Comparison of ENCODE assay signal across 12 mouse cellular contexts in genomic region chr10:45471321-45471720, GRCm38 (mm10). TPM values are rescaled to one million over a fixed set of nuclear protein-coding genes. Genes with fewer than 3 reads are reported as not detected.
DNase-seq lines count a peak whose midpoint lies in the region; ATAC-seq lines count a peak whose summit lies in the region.
"Had no signal": no experiment of that assay in that cellular context is flagged by ENCODE, and none has a peak within 500 bp of the region (broad histone marks: within the 10 kb centered on the region; RNA-seq: fewer than 3 reads in every experiment).

No protein-coding gene starts in this region.

- H3K4me1 ChIP-seq in kidney, embryonic 15.5 days, result peaks cover 18% of the 10 kb centered on the region
- peaks cover 5% of the 10 kb centered on the region; the same call in 1 of the 2 replicates for H3K4me1 ChIP-seq in kidney, embryonic 14.5 days (ENCODE audit: control insufficient read depth, insufficient read depth, low read length)
- peaks cover 57% of the 10 kb centered on the region for H3K4me1 ChIP-seq in embryonic facial prominence, embryonic 10.5 days
- peaks cover 6% of the 10 kb centered on the region for H3K4me1 ChIP-seq in forebrain, embryonic 14.5 days (ENCODE audit: control insufficient read depth, insufficient read depth, low read length)
- peaks cover 35% of the 10 kb centered on the region for H3K4me1 ChIP-seq in liver, embryonic 15.5 days (replicated peaks)

- DNase-seq in embryonic facial prominence, embryonic 10.5 days (ENCODE audit: low spot score), result peak; percentile 41
- DNase-seq in forebrain, embryonic 14.5 days (ENCODE audit: low spot score), result no peak
- DNase-seq in ovary, postnatal 36 days (ENCODE audit: low spot score), result no peak
- DNase-seq: cerebellum, postnatal 14 days; gastrocnemius, postnatal 36 days; left cerebral cortex, postnatal 4 days had no signal

- no peak overlapping the region for H3K4me3 ChIP-seq in kidney, embryonic 15.5 days (replicated peaks)
- no peak overlapping the region for H3K4me3 ChIP-seq in kidney, embryonic 14.5 days (ENCODE audit: low read length)
- H3K4me3 ChIP-seq in embryonic facial prominence, embryonic 10.5 days, result peak overlapping the region; percentile 71
- no peak overlapping the region for H3K4me3 ChIP-seq in forebrain, embryonic 14.5 days (ENCODE audit: low read depth, low read length)
- peak overlapping the region; percentile 38; the same call in 1 of the 2 replicates for H3K4me3 ChIP-seq in liver, embryonic 15.5 days (replicated peaks)

- no peaks in the 10 kb centered on the region for H3K9me3 ChIP-seq in kidney, embryonic 15.5 days (replicated peaks)
- no peaks in the 10 kb centered on the region for H3K9me3 ChIP-seq in kidney, embryonic 14.5 days (ENCODE audit: control insufficient read depth, low read length)
- H3K9me3 ChIP-seq in embryonic facial prominence, embryonic 10.5 days, result no peaks in the 10 kb centered on the region
- H3K9me3 ChIP-seq in forebrain, embryonic 14.5 days (replicated peaks; ENCODE audit: control insufficient read depth, low read length), result no peaks in the 10 kb centered on the region
- H3K9me3 ChIP-seq in liver, embryonic 15.5 days (replicated peaks), result no peaks in the 10 kb centered on the region

- no peak for ATAC-seq in kidney, embryonic 15.5 days (replicated peaks; ENCODE audit: low FRiP score)
- ATAC-seq in kidney, embryonic 14.5 days (ENCODE audit: low FRiP score, low TSS enrichment), result no peak
- ATAC-seq in forebrain, embryonic 14.5 days, result no peak
- no peak for ATAC-seq in liver, embryonic 15.5 days (ENCODE audit: insufficient read depth)
- no peak for ATAC-seq in activated CD4-positive, CD25-positive, alpha-beta regulatory T cell, adult 4 months
- ATAC-seq: intestine, embryonic 16.5 days had no signal

- H3K4me2 ChIP-seq in kidney, embryonic 15.5 days, result 0 out of 2 replicates have a peak overlapping the region, but pooled peaks have one; percentile 17
- no peak overlapping the region for H3K4me2 ChIP-seq in kidney, embryonic 14.5 days (replicated peaks; ENCODE audit: low read depth, low read length)
- H3K4me2 ChIP-seq in forebrain, embryonic 14.5 days (ENCODE audit: low read length), result peak overlapping the region; percentile 30; the same call in 1 of the 2 replicates
- H3K4me2 ChIP-seq in liver, embryonic 15.5 days, result peak overlapping the region; percentile 59

- peaks cover 40% of the 10 kb centered on the region for H3K27me3 ChIP-seq in kidney, embryonic 15.5 days
- peaks cover 30% of the 10 kb centered on the region for H3K27me3 ChIP-seq in kidney, embryonic 14.5 days (ENCODE audit: control insufficient read depth, insufficient read depth, low read length)
- H3K27me3 ChIP-seq in embryonic facial prominence, embryonic 10.5 days (replicated peaks; ENCODE audit: low read depth, poor library complexity, severe bottlenecking), result no peaks in the 10 kb centered on the region
- H3K27me3 ChIP-seq in forebrain, embryonic 14.5 days (replicated peaks; ENCODE audit: control insufficient read depth, insufficient read depth, low read length), result peaks cover 19% of the 10 kb centered on the region
- no peaks in the 10 kb centered on the region; the same call in 1 of the 2 replicates for H3K27me3 ChIP-seq in liver, embryonic 15.5 days

- H3K36me3 ChIP-seq in kidney, embryonic 15.5 days, result no peaks in the 10 kb centered on the region
- no peaks in the 10 kb centered on the region for H3K36me3 ChIP-seq in kidney, embryonic 14.5 days (ENCODE audit: control insufficient read depth, insufficient read depth, low read length)
- H3K36me3 ChIP-seq in embryonic facial prominence, embryonic 10.5 days (replicated peaks), result no peaks in the 10 kb centered on the region; the same call in 1 of the 2 replicates
- no peaks in the 10 kb centered on the region for H3K36me3 ChIP-seq in forebrain, embryonic 14.5 days (ENCODE audit: control insufficient read depth, insufficient read depth, low read length)
- H3K36me3 ChIP-seq in liver, embryonic 15.5 days (replicated peaks), result no peaks in the 10 kb centered on the region

- H3K9ac ChIP-seq in kidney, embryonic 15.5 days, result no peak overlapping the region
- no peak overlapping the region for H3K9ac ChIP-seq in kidney, embryonic 14.5 days (ENCODE audit: low read depth, low read length)
- H3K9ac ChIP-seq in forebrain, embryonic 14.5 days (ENCODE audit: low read length), result no peak overlapping the region
- H3K9ac ChIP-seq in liver, embryonic 15.5 days, result no peak overlapping the region

- no peak overlapping the region for H3K27ac ChIP-seq in kidney, embryonic 15.5 days
- no peak overlapping the region for H3K27ac ChIP-seq in kidney, embryonic 14.5 days (ENCODE audit: low read depth, low read length)
- H3K27ac ChIP-seq in embryonic facial prominence, embryonic 10.5 days (replicated peaks), result peak overlapping the region; percentile 97
- H3K27ac ChIP-seq in forebrain, embryonic 14.5 days (ENCODE audit: low read depth, low read length), result no peak overlapping the region
- no peak overlapping the region for H3K27ac ChIP-seq in liver, embryonic 15.5 days (replicated peaks)

- 26% methylated on average over 3 of the region's 3 CpGs for WGBS in kidney, embryonic 15.5 days
- 22% methylated on average over 3 of the region's 3 CpGs for WGBS in kidney, embryonic 14.5 days
- 16% methylated on average over 3 of the region's 3 CpGs for WGBS in embryonic facial prominence, embryonic 10.5 days
- 19% methylated on average over 3 of the region's 3 CpGs for WGBS in forebrain, embryonic 14.5 days
- 15% methylated on average over 3 of the region's 3 CpGs for WGBS in liver, embryonic 15.5 days (ENCODE audit: insufficient replicate concordance)

RNA-seq across cellular contexts. Expression of gene Lin28b, which starts 14.9 kb away (rescaled TPM):
- 1.6 TPM in 2 replicates for polyA plus RNA-seq in kidney, embryonic 15.5 days (2015; fragmentation: Nextera tagmentation; extraction: Ambion mirVana)
- 1.8 and 3.1 TPM in 2 replicates for polyA plus RNA-seq in kidney, embryonic 14.5 days (2014; fragmentation: Nextera tagmentation; extraction: Ambion mirVana)
- 42.2 and 52.5 TPM in 2 replicates for polyA plus RNA-seq in embryonic facial prominence, embryonic 10.5 days (2016; fragmentation: Nextera tagmentation; extraction: Ambion mirVana)
- polyA plus RNA-seq in forebrain, embryonic 14.5 days (2014; fragmentation: Nextera tagmentation; extraction: Ambion mirVana), result 3.7 and 4.3 TPM in 2 replicates
- polyA plus RNA-seq in liver, embryonic 15.5 days (2015; fragmentation: Nextera tagmentation; extraction: Ambion mirVana), result 5.3 and 6.0 TPM in 2 replicates
- under 1 TPM in 1 of 2 experiments, not detected in 1; 0.10 TPM for polyA plus RNA-seq in activated CD4-positive, CD25-positive, alpha-beta regulatory T cell, adult 4 months (2017; shearing (Covaris generic))
- polyA plus RNA-seq: small intestine, adult 2 months had no signal

Comparison
In these comparisons a context has a peak if more than half of its experiments do, and no peak if none do; other contexts are left out.
1. H3K4me3 ChIP-seq: peak in embryonic facial prominence, embryonic 10.5 days (single experiment) and liver, embryonic 15.5 days (single experiment); none in kidney, embryonic 15.5 days (single experiment), kidney, embryonic 14.5 days (single experiment) and forebrain, embryonic 14.5 days (single experiment).